Mouse (Mus musculus) embryo, embryonic 11.5 days (tissue): ENCODE data around the gene Ctsd.

Experiments used
- DNase-seq: peaks from one replicate; pipeline ENCODE4 v3.0.0-alpha.2; 2012; ENCODE audit warnings: low read depth, low spot score

The Ctsd gene

GRCm38 (mm10) chr7:142374413-142375015, 13.3 kb downstream of the Ctsd start:
- no peak for DNase-seq

- no peak for DNase-seq
These were observed 14.0 kb downstream of the Ctsd start, which contains the start of gene Ifitm10 for GRCm38 (mm10) chr7:142373641-142374412. TSS of gene Ifitm10 (minus strand) at chr7:142373753.

DNA sequence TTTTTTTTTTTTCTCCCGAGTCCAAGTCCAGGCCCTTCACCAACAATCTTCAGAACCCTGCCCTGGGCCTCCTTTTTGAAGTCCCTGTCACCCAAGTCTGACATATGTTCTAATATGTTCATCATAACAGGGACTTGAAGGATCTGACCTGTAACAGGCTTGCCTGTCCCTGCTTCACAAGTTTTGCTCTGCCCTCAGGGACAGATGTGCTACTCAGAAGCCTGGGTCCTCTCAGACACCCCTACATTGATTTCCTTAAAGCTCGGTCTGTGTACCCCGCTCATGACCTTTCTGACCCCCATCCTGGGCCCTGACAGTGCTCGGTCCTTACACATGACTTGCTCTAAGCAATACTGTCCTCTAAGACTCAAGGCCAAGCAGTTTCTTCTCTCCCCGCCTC, 14.8 kb downstream of the Ctsd start:
- no peak for DNase-seq

GRCm38 (mm10) chr7:142371768-142372661, 15.8 kb downstream of the Ctsd start:
- no peak for DNase-seq

GRCm38 (mm10) chr7:142371398-142371767, 16.5 kb downstream of the Ctsd start:
- no peak for DNase-seq

DNA sequence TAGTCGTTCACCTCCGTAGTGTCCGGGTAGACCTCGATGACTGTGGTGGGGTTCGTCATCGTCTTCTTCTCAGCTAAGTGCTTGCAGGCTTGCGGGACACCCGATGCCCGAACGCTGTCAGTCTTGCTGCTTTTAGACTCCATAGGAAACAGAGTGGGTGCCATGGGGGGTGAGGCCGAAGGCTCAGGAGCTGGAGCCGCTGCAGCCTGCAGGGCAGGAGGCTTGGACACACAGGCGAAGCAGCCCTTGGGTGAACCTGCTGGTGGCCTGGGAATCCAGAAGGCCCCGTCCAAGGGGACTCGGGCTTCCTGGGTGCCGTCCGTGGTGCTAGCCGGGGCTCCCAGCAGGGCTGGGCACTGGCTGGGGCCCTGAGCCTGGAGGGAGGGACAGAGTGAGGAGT, 16.9 kb downstream of the Ctsd start:
- DNase-seq = no peak

GRCm38 (mm10) chr7:142369820-142370219, 18.0 kb downstream of the Ctsd start:
- DNase-seq = no peak

GRCm38 (mm10) chr7:142368856-142369255, 19.0 kb downstream of the Ctsd start:
- DNase-seq = no peak

DNA sequence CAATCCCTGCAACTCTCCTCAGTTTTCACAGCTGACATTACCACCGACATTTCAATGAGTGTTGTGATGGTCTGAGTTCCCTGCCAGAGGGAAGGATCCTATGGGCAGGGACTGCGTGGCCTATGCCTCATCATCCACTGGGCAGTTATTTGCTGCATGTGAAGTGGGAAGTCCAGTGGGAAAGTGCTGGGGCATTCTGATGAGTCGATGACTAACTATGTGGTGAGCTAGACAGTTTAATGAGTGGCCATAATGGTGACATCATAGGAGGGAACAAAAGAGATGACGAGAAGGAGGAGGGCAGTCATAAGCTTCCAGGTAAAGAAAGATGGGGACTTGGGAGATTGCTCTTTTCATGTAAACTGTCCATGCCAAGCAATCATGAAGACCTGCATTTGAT, 24.7 kb downstream of the Ctsd start:
- DNase-seq = no peak

GRCm38 (mm10) chr7:142360743-142361142, 27.1 kb downstream of the Ctsd start:
- DNase-seq = no peak

DNA sequence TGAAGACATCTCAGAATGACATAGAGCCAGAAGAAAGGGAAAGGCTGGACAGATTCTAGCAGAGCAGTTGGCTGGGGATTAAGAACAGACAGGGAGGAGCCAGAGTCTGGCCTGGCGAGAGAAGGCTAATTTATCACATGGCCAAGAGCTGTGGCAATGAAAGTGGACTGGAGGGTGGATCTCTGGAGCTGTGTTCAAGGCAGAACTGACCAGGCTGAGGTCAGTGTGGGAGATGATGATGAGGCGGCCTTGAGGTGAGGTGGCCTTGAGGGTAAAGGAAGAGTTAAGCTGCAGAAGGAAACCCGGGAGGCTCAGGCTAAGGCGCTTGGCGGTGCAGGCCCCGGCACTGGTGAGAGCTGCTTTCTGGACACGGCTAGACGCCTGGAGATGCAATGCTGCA, 28.7 kb downstream of the Ctsd start:
- DNase-seq = no peak

GRCm38 (mm10) chr7:142357566-142357965, 30.3 kb downstream of the Ctsd start:
- no peak for DNase-seq

GRCm38 (mm10) chr7:142354661-142355233, 33.1 kb downstream of the Ctsd start:
- DNase-seq = no peak

DNA sequence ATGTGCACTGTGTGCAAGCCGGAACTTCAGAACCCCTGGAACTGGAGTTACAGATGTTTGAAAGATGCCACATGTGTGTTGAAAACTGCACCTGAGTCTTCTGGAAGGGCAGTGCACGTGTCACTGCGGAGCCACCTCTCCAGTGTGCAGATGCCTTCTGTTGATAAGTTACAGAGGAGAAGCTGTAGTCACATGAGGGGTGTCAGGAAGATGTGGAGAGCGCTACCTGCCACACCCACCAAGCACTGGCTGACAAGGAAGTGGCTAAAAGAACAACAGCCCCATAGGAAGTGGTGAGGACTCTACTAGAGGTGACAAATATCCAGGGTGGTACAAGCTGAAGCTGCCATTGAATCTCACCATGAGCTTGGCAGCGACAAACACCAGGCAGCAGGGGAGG, 34.0 kb downstream of the Ctsd start:
- no peak for DNase-seq

DNA sequence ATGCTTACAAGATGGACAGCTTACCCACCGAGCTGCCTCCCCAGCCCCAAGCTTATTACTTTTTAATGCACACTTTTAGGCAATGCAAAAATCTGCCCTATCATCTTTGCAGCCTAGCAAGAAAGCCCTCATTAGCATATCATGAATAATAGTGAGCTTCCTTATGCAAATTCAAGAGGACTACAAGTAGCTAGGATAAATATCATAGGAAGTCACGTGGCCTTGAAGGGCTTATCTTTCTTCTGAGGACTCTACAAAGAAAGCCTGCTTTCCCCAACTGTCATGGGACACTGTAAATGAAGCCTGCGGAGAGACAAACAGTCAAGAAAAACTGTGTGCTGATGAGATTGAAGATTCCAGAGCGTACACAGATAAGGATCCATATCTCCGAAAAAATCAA, 36.3 kb downstream of the Ctsd start:
- DNase-seq = no peak

GRCm38 (mm10) chr7:142349308-142349961, 38.4 kb downstream of the Ctsd start:
- no peak for DNase-seq

- no peak for DNase-seq
These were observed 40.3 kb downstream of the Ctsd start for GRCm38 (mm10) chr7:142347542-142347941.

DNA sequence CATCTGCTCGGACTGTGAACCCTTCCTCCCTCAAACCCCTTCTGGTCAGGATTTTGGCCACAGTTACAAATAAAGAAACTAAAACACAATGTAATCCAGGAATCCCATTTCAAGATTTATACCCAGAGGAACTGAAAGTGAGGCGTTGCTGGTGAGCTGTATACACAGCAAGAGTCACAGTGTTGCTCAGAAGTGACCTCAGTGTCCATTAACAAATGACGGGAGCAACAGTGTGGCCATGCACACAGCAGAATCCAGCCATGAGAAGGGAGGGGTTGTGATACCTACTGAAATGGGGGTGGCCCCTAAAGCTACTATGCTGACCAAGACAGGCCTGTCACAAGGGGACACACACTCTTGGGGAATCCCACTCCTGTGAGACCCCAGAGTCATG, 45.6 kb downstream of the Ctsd start:
- no peak for DNase-seq

DNA sequence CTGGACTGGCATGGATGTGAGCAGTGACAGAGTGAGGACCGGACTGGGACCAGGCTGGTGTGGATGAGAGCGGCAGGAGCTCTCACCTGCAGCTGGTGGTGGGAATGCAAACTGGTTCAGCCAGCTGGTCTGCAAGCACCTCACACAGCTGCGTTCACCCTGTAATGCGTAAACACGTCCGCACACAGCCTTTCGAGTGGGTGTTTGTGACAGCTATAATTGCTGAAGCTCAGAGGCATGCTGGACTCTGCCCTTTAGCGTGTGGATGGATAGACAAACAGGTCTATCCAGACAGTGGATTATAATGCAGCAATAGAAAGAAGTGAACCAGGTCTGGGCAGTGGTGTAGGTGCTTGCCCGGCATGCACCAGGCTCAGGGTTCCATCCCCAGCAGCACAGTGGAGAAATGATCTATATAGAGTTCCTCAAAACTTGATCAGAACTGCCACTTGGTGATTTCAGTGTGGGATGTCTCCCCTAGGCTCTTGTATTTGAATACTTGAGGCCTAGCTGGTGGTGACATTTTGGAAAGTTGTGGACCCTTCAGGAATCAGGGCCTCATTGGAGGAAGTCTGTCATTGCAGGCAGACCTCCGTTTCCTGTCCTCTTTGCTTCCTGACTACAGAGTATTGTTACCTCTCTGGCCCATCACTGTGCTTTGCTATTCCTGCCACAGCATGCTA, 46.1 kb downstream of the Ctsd start:
- DNase-seq = no peak

DNA sequence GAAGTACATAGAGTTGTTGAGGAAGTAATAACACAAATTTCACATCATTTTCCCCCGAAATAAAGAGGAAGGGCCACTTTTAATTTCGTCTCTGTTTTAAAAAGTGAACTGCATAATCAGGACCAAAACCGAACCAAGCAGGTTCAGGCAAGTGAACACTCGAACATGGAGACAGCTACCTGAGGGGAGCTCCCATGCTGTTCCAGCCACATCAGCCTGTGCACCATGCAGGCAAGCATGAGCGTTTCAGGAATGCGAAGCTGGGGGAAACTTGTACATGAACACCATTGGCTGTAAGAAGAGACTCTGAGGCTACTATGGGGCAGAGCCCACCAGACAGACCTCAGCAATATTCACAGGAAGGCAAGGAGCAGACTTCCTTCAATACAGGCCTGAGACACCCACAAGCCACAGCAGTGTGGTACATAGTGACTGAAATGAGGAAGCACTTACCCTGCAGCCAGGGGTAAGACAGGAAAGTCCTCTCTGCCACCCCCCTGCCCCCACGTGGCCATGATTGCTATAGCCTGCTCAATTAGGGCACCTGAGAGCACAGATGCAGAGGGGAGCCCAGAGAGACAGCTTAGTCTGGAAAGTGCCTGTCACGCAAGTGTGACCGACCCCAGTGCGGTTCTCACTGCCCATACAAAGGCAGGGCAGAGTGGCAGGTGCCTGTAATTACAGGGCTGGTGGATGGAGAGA, 47.4 kb downstream of the Ctsd start:
- DNase-seq = no peak
